Mouse (Mus musculus) C2C12 (cell line): ENCODE data around the gene Mrtfa. TPM values are rescaled to one million over a fixed set of nuclear protein-coding genes. Genes with fewer than 3 reads are reported as not detected.

Experiments
- H3K27me3 ChIP-seq: one replicate; pipeline ENCODE4 v1.6.1; 2011; ENCODE audit not compliant: control insufficient read depth, insufficient read depth, insufficient read length
- H3K36me3 ChIP-seq: one replicate; pipeline ENCODE4 v1.6.1; 2011; ENCODE audit not compliant: control insufficient read depth, insufficient read depth
- H3K4me3 ChIP-seq: one replicate; pipeline ENCODE4 v1.5.1; 2011; ENCODE audit warnings: mild to moderate bottlenecking, control low read depth; ENCODE audit not compliant: poor library complexity, insufficient read depth, severe bottlenecking
- H3K79me2 ChIP-seq: one replicate; pipeline ENCODE4 v1.6.1; 2011; ENCODE audit not compliant: control insufficient read depth, insufficient read depth
- H3K79me3 ChIP-seq: one replicate; pipeline ENCODE4 v1.6.1; 2011; ENCODE audit warnings: low read depth, control low read depth
- H3ac ChIP-seq: one replicate; pipeline ENCODE3; 2011; ENCODE audit warnings: low read depth; ENCODE audit not compliant: control insufficient read depth, insufficient read length
- CEBPB ChIP-seq: IDR thresholded peaks from one replicate; pipeline ENCODE4 v1.6.1; 2011; ENCODE audit warnings: low read depth, mild to moderate bottlenecking, control low read depth, moderate library complexity
- CTCF ChIP-seq: IDR thresholded peaks from one replicate; pipeline ENCODE4 v1.5.1; 2011; ENCODE audit not compliant: control insufficient read depth, insufficient read depth, insufficient read length
- FOSL1 ChIP-seq: IDR thresholded peaks from one replicate; pipeline ENCODE4 v1.8.0; 2011; ENCODE audit warnings: mild to moderate bottlenecking, low read length; ENCODE audit not compliant: poor library complexity, insufficient read depth, severe bottlenecking
- MAX ChIP-seq: IDR thresholded peaks from one replicate; pipeline ENCODE4 v1.6.1; 2011; ENCODE audit warnings: mild to moderate bottlenecking, control low read depth
- MYOD1 ChIP-seq: IDR thresholded peaks from one replicate; pipeline ENCODE4 v1.6.1; 2011; ENCODE audit warnings: low read depth; ENCODE audit not compliant: control insufficient read depth, insufficient read length
- MYOG ChIP-seq: IDR thresholded peaks from one replicate; pipeline ENCODE4 v1.6.1; 2011; ENCODE audit not compliant: control insufficient read depth, insufficient read length; ENCODE audit errors: extremely low read depth
- USF1 ChIP-seq: IDR thresholded peaks from one replicate; pipeline ENCODE4 v1.6.1; 2011; ENCODE audit warnings: low read depth, mild to moderate bottlenecking, control low read depth, moderate library complexity
- polyA plus RNA-seq: library from polyadenylated mRNA; unstranded; fragments of >200 nt; fragmentation: generic; extraction: Trizol; gene quantifications from one replicate; pipeline ENCODE4 v1.2.1, GENCODE M21; 2012; ENCODE audit warnings: missing spikeins

The Mrtfa gene
- polyA plus RNA-seq, 1 experiment: 42.2 TPM

DNA sequence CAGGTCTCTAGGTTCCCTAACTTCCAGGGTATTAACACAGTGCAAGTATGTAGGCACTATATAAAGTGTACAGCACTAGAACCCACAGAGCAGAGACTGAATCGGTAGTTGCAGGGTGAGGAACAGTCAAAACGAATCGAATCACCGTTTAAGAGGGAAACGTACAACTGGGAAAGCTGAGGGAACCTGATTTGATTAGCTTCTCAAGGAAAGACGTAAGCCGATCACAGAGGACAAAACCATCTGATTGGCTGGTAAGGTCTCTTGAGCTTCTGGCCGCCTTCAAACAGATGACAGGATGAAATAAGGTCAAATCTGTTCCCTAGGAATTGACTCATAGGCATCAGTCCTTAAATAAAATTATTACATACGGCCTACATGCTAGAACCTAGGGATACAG is 106.7 kb downstream of the Mrtfa start:
- H3K79me2 ChIP-seq: peaks cover 93% of the 10 kb centered on the region
- no peaks in the 10 kb centered on the region for H3K27me3 ChIP-seq
- H3ac ChIP-seq: no peak overlapping the region
- TF ChIP-seq FOSL1 (no peak), CTCF (no peak), CEBPB (no peak)
- peaks cover 4% of the 10 kb centered on the region for H3K36me3 ChIP-seq
- peaks cover 83% of the 10 kb centered on the region for H3K79me3 ChIP-seq
- H3K4me3 ChIP-seq: no peak overlapping the region

GRCm38 (mm10) chr15:81083281-81083680 is 107.3 kb downstream of the Mrtfa start:
- Histone ChIP-seq H3K4me3 (no peak overlapping the region), H3K27me3 (no peaks in the 10 kb centered on the region), H3K79me2 (peaks cover 93% of the 10 kb centered on the region), H3ac (no peak overlapping the region), H3K79me3 (peaks cover 84% of the 10 kb centered on the region), H3K36me3 (peaks cover 4% of the 10 kb centered on the region)
- TF ChIP-seq MYOG: no peak
- TF ChIP-seq MYOD1: no peak
- no peak for TF ChIP-seq FOSL1
- no peak for TF ChIP-seq CTCF
- TF ChIP-seq MAX: no peak

DNA sequence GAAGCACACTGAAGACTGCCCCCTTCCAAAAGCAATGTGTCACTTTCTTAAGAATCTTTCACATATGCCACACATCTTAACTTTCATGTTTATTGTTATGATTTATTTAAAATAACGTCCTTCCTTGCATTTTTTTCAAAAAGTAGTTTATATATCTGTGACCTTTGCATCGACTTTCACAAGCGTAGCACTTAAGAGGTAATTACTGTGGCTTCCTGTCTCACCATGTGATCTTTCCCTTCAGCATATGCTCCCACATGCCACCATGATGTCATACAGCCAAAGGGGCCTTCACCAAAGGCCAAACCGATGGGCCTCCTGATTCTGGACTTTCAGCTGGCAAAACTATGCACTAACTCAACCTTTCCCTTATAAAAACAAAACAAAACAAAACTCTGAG is 109.3 kb downstream of the Mrtfa start:
- no peaks in the 10 kb centered on the region for H3K27me3 ChIP-seq
- H3K4me3 ChIP-seq: no peak overlapping the region
- H3K79me2 ChIP-seq: peaks cover 100% of the 10 kb centered on the region
- no peak overlapping the region for H3ac ChIP-seq
- TF ChIP-seq FOSL1: no peak
- TF ChIP-seq MAX: peak; percentile 71
- TF ChIP-seq MYOG: no peak
- no peak for TF ChIP-seq CTCF
- peak; percentile 84 for TF ChIP-seq USF1
- TF ChIP-seq CEBPB: peak; percentile 64
- peak; percentile 30 for TF ChIP-seq MYOD1
- peaks cover 8% of the 10 kb centered on the region for H3K36me3 ChIP-seq
- H3K79me3 ChIP-seq: peaks cover 96% of the 10 kb centered on the region

DNA sequence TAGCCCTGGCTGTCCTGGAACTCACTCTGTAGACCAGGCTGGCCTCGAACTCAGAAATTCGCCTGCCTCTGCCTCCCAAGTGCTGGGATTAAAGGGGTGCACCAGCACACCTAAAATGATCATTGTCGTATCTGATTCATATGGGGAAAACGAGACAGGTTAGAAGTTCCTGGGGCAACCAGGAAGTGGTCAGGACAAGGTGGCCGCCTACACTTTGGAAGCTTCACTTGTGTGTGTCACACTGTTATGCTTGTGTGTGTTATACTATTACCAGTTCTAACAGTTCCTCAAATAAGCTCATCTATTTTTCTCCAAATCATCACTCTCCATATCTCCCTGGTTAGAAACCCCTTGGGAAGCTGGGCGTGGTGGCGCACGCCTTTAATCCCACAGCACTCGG is 110.2 kb downstream of the Mrtfa start:
- TF ChIP-seq USF1: no peak
- Histone ChIP-seq H3K79me3 (peaks cover 94% of the 10 kb centered on the region), H3K79me2 (peaks cover 100% of the 10 kb centered on the region)

DNA sequence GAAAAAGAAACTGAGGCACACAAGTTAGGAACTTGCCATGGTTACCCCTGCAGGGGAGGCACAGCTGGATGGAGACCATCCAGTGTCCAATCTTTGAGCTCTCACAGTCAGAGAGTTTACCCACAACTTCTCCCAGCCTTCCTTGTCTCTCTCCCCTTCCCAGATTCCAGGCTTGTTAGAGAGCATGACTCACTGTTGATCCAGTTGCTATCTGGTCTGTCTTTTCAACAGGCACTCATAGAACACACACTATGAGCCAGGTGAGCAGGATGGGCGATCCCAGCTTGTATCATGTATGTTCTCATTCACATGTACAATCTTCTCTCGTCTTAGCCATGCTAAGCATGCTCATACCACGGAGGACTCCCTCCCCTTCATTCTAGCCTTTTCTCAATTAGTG is 111.3 kb downstream of the Mrtfa start:
- H3K79me3 ChIP-seq: peaks cover 94% of the 10 kb centered on the region
- TF ChIP-seq FOSL1: peak; percentile 91
- no peak for TF ChIP-seq CTCF
- no peak for TF ChIP-seq CEBPB
- TF ChIP-seq MYOD1: peak; percentile 98
- TF ChIP-seq MAX: peak; percentile 19
- H3ac ChIP-seq: no peak overlapping the region
- H3K4me3 ChIP-seq: no peak overlapping the region
- H3K36me3 ChIP-seq: peaks cover 16% of the 10 kb centered on the region
- no peaks in the 10 kb centered on the region for H3K27me3 ChIP-seq
- H3K79me2 ChIP-seq: peaks cover 100% of the 10 kb centered on the region

More for the DNA sequence above, 110.2 kb downstream of the Mrtfa start:
- no peaks in the 10 kb centered on the region for H3K27me3 ChIP-seq
- H3K4me3 ChIP-seq: no peak overlapping the region
- H3K36me3 ChIP-seq: peaks cover 12% of the 10 kb centered on the region
- H3ac ChIP-seq: no peak overlapping the region

GRCm38 (mm10) chr15:81077551-81077950 is 113.0 kb downstream of the Mrtfa start:
- H3K4me3 ChIP-seq: no peak overlapping the region
- no peak overlapping the region for H3ac ChIP-seq
- peaks cover 100% of the 10 kb centered on the region for H3K79me2 ChIP-seq
- H3K79me3 ChIP-seq: peaks cover 88% of the 10 kb centered on the region
- peaks cover 17% of the 10 kb centered on the region for H3K36me3 ChIP-seq
- H3K27me3 ChIP-seq: no peaks in the 10 kb centered on the region
- no peak for TF ChIP-seq FOSL1
